Mouse (Mus musculus) left cerebral cortex, postnatal 25 days (tissue): ENCODE measurements at regions not wholly inside any gene's neighbourhood (a gene's known extent, or its start where the extent isn't known, plus 50 kb on each side); places are given as distances from the start of the nearest gene placed in this dataset.
A peak's percentile ranks its signal among the peaks of the same experiment; 100 is the strongest.

ENCODE experiments used
- DNase-seq, 2 experiments: peaks; one replicate each; pipeline ENCODE4 v3.0.0; 2022; ENCODE audit warnings: low spot score in 2 of 2, mixed read lengths in 1 of 2
- intact Hi-C: fragments of 180-260 bp; cut with DNase I; formaldehyde crosslinking; loops from one replicate; pipeline ENCODE4 v1.15.1; 2025

- no peak for DNase-seq
- intact Hi-C loops: no loop called here
Measured at GRCm38 (mm10) chr8:109121776-109122175, 372.1 kb upstream of the Pmfbp1 start.

- DNase-seq: no peak
- intact Hi-C loops: no loop called here
Measured at GRCm38 (mm10) chr8:109142495-109143158, 351.2 kb upstream of the Pmfbp1 start.

GRCm38 (mm10) chr8:109151711-109152110 is 342.1 kb upstream of the Pmfbp1 start:
- DNase-seq: no peak
- intact Hi-C loops: no loop called here

GRCm38 (mm10) chr8:109155489-109155888 is 338.3 kb upstream of the Pmfbp1 start:
- intact Hi-C loops: no loop called here
- peak in 1 of 2 experiments; percentile 3 for DNase-seq

- intact Hi-C loops: no loop called here
- DNase-seq: no peak
Measured at GRCm38 (mm10) chr8:109156016-109156415, 337.8 kb upstream of the Pmfbp1 start.

- intact Hi-C loops: no loop called here
- DNase-seq: peak in 1 of 2 experiments; percentile 54
Measured at GRCm38 (mm10) chr8:109172701-109173100, 321.1 kb upstream of the Pmfbp1 start.

DNA sequence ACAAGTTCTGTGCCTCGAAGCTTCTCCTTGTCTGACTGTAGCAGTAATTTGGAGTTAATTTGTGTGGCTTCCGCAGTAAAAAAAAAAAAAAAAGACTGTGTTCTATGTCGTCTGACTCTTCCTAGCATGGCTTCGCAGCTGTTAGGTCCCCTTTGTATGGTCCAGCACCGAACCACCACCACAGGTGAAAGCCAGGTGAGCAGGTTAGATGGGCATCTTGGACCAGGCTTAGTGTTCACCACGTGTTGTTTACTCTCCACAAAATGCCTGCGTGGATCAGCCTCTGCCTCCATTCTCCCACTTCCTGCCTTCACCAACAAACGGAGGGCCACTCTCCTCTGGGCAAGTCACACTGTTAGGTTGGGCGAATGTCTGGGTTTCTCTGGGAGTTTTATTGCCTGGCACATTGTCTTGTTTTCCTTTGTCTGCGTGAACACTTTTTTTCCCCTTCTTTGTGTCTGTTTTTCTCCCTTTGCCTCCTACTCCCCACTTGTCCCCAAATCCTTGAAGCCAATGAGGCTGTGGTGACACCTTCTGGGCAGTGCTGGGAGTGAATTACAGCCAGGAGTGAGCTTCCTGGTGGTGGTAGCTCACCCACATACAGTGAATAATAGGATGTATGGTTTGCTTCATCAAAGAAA is 308.1 kb upstream of the Pmfbp1 start:
- intact Hi-C loops: loop anchor here (5.0 to 10.0 kb wide), 6 partner anchors 232 to 1231 kb away; no protein-coding TSS in a partner anchor
- DNase-seq: peak; percentile 63 to 77

DNA sequence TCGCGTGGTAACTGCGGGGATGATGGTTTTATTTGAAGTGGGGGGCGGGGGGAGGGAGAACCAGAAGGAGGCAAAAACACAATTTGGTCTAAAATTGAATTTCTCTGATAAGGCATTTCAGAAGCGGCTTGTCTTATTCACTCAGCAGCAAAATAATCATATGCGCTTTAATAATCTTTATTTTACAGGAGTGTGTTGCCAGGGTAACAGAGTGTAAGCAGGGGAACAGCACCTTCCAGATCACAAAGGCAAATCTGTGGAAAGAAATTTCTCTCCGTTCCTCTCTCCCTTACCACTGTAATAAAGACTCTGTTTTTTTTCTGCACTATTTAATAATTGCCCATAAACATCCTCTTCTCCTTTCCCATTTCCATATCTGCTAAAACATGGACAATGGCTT is 306.2 kb upstream of the Pmfbp1 start:
- no peak for DNase-seq
- intact Hi-C loops: loop anchor here (5.0 to 10.0 kb wide), 6 partner anchors 230 to 1233 kb away; no protein-coding TSS in a partner anchor

DNA sequence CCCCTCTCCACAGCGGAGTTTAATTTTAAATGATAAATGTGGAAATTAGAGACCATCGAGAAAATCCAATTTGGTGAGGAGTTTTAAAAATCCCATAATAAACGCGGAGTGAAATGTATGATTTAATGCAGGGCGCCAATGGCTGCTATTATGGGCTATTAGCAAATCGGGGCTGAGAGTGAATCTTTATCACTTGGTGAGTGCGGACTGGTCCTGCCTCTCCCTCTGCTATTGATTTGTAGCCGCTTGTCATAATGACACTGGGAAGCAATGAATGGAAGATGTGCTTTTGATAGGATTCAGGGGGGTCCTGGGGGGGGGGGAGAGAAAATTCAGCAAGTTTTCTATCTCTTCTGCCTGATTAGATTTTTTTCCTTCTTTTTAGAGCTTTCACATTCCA is 279.6 kb upstream of the Pmfbp1 start:
- intact Hi-C loops: no loop called here
- DNase-seq: no peak

DNA sequence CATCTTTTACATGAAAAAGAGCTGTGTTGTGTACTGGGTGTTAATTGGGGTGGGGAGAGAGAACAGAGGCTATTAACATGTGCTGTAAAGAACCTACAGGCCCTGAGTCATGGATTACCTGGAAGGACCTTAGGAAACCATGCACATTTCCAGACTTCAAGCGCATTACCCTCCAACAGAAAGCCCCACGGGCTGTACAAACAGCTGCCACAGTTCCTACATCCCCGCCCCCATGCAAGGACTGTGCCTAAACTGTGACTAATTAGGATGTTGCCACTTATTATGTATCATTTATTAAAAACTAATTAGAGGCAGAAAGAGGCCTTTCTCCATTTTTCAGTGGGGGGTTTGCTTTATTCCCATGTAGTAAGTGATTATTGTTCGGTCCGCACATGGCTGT is 277.5 kb upstream of the Pmfbp1 start:
- DNase-seq: no peak
- intact Hi-C loops: no loop called here

DNA sequence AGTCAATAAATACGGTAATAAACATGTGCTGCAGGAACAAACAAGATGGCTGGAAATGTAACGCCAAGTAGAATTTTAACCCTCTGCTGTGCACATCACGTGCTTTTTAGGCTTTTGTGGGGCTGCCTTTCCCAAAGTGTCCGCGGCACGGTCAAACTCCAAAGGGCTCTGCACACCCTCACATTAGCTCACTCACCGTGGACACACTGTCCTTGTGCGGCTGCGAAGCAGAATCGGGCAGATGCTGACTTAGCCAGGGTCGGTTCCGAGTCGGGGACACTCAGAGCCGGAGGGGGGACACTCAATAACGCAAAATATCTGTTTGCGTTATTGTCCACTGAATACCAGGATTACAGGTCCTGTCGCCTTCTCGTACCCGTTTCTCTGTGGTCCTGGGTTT is 276.5 kb upstream of the Pmfbp1 start:
- intact Hi-C loops: no loop called here
- DNase-seq: no peak

DNA sequence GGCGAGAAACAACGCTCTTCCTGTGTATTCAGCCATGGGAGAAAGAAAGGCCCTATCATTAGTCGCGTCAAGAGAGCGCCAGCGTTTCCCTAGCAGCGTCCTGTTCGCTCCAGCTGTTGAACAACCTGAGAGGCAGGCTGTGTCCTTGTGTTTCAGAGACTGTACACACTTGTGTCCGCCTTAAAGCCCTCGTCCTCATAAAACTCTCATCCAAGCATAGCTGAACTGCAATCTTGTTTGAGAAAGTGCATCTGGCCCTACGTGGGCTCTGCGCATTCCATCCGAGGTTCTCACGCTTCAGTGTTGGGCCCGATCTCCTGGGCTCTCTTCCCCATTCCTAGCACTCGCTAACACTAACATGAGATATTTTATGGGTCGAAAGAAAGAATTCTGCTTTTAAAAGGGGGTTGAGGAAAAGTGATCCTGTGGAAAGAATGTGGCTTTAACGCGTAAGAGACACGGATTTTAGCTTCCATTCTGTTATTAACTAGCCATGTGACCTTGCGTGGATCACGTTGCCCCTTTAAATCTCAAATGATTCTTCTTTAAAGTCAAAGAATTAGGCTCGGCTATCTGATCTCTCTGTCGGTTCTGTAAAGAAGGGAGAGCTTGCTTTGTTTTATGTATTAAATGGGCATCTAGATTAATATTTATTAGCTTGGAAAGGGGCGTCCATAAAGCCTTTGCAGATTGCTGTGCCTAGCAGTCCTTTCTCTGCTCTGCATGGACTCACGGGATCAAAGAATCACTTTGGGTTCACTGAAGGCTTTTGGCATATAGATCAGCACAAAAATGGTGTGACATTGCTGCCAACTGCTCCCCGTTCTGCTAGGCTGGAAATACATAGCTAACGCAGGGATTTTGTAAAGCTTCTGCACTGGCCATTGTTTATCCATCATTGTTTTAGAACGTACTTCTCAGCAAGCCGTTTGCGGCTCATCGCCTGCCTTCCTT is 261.3 kb upstream of the Pmfbp1 start:
- no peak for DNase-seq
- intact Hi-C loops: no loop called here

GRCm38 (mm10) chr8:109245526-109245925 is 248.3 kb upstream of the Pmfbp1 start:
- intact Hi-C loops: loop anchor here (5.0 kb wide), 1 partner anchor 1283 kb away; no protein-coding TSS in a partner anchor
- DNase-seq: no peak

DNA sequence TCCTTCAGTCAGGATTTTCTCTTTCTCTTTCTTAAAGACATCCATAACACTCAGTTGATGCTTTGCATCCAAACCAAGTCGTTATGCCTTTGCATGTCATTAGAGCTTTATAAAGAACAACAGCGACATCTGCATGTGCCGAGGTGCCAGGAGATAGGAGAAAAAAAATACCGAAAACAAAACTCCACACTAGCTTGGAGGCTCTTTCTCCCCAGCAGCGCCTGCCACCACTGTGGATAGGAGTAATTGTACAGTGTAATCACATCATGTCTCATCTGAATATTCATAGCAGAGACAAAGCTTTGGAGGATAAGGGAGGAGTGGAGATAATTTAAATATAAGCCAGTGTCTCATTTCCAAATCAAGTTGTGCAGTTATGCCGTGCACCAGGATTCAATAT is 246.0 kb upstream of the Pmfbp1 start:
- peak; percentile 43 to 50 for DNase-seq
- intact Hi-C loops: loop anchor here (5.0 kb wide), 1 partner anchor 1286 kb away; no protein-coding TSS in a partner anchor

GRCm38 (mm10) chr8:109248356-109248755 is 245.5 kb upstream of the Pmfbp1 start:
- peak in 1 of 2 experiments; percentile 4 for DNase-seq
- intact Hi-C loops: loop anchor here (5.0 kb wide), 1 partner anchor 1286 kb away; no protein-coding TSS in a partner anchor

- peak in 1 of 2 experiments; percentile 14 for DNase-seq
Measured at GRCm38 (mm10) chr8:109249256-109249655, 244.6 kb upstream of the Pmfbp1 start.

GRCm38 (mm10) chr8:109249691-109250090 is 244.1 kb upstream of the Pmfbp1 start:
- intact Hi-C loops: loop anchor here (2.0 to 10.0 kb wide), 5 partner anchors 113 to 1287 kb away; no protein-coding TSS in a partner anchor
- peak; percentile 13 to 14 for DNase-seq

More at GRCm38 (mm10) chr8:109249256-109249655, 244.6 kb upstream of the Pmfbp1 start:
- intact Hi-C loops: loop anchor here (5.0 kb wide), 1 partner anchor 1287 kb away; no protein-coding TSS in a partner anchor

DNA sequence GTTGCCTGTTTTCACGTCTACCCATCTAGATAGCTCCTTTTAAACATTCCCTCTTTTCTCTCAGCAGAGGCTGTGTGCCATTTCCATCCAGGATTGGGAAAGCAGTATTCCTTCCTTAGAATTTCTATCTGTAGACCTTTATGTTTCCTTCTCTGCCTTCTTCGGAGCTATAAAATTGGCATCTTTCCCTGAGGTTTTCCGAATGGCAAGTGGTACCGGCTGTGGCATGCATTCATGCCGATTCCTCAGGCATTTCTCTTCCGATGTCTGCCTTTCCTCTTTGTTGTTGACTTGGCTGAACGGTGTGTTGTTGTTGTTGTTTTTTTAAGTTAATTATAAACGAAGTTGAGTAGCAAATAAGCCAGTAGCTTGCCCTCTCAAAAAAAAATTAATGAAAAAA is 243.3 kb upstream of the Pmfbp1 start:
- intact Hi-C loops: loop anchor here (2.0 to 10.0 kb wide), 4 partner anchors 112 to 553 kb away; no protein-coding TSS in a partner anchor
- peak in 1 of 2 experiments; percentile 28 for DNase-seq

DNA sequence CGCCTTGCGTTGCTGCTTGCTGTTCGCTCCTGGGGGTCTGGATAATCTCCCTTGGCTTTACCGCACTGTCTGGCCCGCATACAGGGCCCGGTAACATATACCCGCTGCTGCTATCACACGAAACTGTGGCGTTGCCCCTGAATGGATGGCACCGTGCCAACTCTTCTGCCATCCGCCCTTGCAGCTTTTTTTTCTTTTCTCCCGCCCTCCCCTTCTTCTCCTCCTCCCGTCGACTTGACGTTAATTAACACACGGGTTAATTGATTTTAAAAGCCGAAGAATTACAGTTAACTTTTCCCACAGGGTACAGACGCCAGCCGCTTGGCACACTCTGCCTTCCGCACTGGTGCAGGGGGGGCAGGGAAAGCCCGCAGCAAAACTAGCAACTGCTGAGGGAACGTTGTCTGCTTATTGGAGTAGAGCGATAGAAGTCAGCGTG is 242.4 kb upstream of the Pmfbp1 start:
- peak; percentile 52 for DNase-seq
- intact Hi-C loops: loop anchor here (2.0 to 10.0 kb wide), 4 partner anchors 111 to 554 kb away; no protein-coding TSS in a partner anchor
